Mouse (Mus musculus) liver, embryonic 14 days (tissue): ENCODE results near the gene Mdm4. TPM values are rescaled to one million over a fixed set of nuclear protein-coding genes. Genes with fewer than 3 reads are reported as not detected.

ENCODE experiments used
- polyA plus RNA-seq: library from polyadenylated mRNA; depleted of rRNA; stranded (reverse); fragments of >200 nt; gene quantifications from 2 replicates; pipeline ENCODE4 v1.2.3, GENCODE M21; 2012; rRNA removed

Gene Mdm4
- polyA plus RNA-seq, result 27.0 and 33.1 TPM in 2 replicates

GRCm38 (mm10) chr1:133030461-133030860 lies at the start of gene Mdm4:
Gene Mdm4, minus strand, starts transcription at chr1:133030561.

DNA sequence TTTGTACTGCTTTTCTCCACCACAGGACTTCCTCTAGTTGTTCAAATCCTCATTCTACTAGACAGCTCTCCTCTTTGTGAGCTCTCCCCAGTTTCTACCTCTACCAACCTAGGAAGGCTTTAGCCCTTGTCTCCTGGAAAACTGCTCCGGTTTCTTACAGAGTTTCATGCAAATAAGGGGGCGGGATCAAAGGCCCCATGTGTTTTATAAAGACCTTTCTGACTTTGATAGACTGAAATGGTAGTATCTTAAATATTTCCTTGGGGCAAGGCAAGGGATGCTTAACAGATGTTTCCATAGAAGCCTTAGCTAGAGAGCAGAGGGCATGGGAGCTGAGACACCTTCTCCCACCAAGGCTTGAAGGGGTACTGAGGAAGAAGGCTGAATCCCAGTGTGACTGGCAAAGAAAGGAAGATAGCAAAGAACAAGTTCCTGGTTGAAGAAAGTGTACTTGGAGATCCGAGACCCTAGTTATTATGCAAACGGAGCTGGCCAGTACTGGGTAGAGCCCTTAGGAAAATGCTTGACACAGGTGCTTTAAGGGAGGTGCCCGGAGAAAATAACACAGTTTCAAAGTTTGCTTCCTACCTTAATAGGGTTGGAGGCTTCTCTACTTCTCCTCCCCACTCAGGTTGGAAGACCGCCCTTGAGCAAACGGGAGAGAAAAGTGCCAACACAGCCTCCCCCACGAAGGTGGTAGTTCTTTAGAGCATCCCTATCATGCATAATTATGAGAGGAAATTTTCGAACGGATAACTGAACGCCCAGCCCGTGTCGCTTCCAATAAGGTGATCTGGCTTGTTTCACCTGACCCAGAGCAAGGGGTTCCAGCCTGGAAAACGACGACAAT lies 14.9 kb upstream of the Mdm4 start, which contains the start of gene Pik3c2b:
TSS of gene Pik3c2b (plus strand) at position 657 of the 850 bp plus-strand sequence.

Other genes starting within 250 kb of the Mdm4 start
- 0.02 and 0.14 TPM in 2 replicates for gene Lrrn2, start 150.3 kb downstream of the Mdm4 start, polyA plus RNA-seq
- 0.77 and 0.82 TPM in 2 replicates for gene Pik3c2b, start 15.1 kb upstream of the Mdm4 start, polyA plus RNA-seq
- gene Ppp1r15b, start 100.6 kb upstream of the Mdm4 start, polyA plus RNA-seq, result 30.2 and 33.7 TPM in 2 replicates
- 2.0 TPM in 2 replicates for gene Plekha6, start 133.6 kb upstream of the Mdm4 start, polyA plus RNA-seq